Mouse (Mus musculus): ENCODE measurements around the gene Olfr68.

GRCm38 (mm10) chr7:103779598-103779997, at the start of gene Olfr68:
- TF ChIP-seq CTCF (IDR thresholded peaks at IDR 0.05; ENCODE audit: low read depth, low read length) (no peak), POLR2A (IDR thresholded peaks at IDR 0.05; ENCODE audit: borderline replicate concordance, low read depth, low read length) (no peak)

Measured in bone marrow macrophage, adult 2 months (primary cell).